Mouse (Mus musculus) heart, postnatal 0 days (tissue): Measurements from ENCODE around the gene Galnt17. TPM values are rescaled to one million over a fixed set of nuclear protein-coding genes. Genes with fewer than 3 reads are reported as not detected.

Experiments
- ATAC-seq: fragments of 200-750 bp; cut with Nextera tagmentation; 2 replicates; pipeline ENCODE4 v1.8.0; 2017; ENCODE audit warnings: low read depth, moderate number of reproducible peaks, moderate library complexity; ENCODE audit not compliant: insufficient read depth
- DNase-seq: peaks from one replicate; pipeline ENCODE4 v3.0.0-alpha.2; 2016; ENCODE audit warnings: low spot score
- H3K27ac ChIP-seq: fragments of 300-500 bp; sonication (generic); 2 replicates; pipeline ENCODE4 v1.5.1; 2014; ENCODE audit warnings: low read depth, mild to moderate bottlenecking
- H3K27me3 ChIP-seq: fragments of 300-500 bp; sonication (generic); 2 replicates; pipeline ENCODE4 v1.6.1; 2014; ENCODE audit warnings: low read length, mixed read lengths; ENCODE audit not compliant: control insufficient read depth, insufficient read depth
- H3K36me3 ChIP-seq: fragments of 300-500 bp; sonication (generic); replicated peaks from 2 replicates; pipeline ENCODE4 v1.6.1; 2014; ENCODE audit warnings: low read length, mixed read lengths; ENCODE audit not compliant: control insufficient read depth, insufficient read depth
- H3K4me1 ChIP-seq: fragments of 300-500 bp; sonication (generic); 2 replicates; pipeline ENCODE4 v1.6.1; 2014; ENCODE audit warnings: antibody characterized with exemption; ENCODE audit not compliant: control insufficient read depth, insufficient read depth
- H3K4me2 ChIP-seq: fragments of 300-500 bp; sonication (generic); 2 replicates; pipeline ENCODE4 v1.6.1; 2014; ENCODE audit warnings: low read depth, mild to moderate bottlenecking, low read length, moderate library complexity
- H3K4me3 ChIP-seq: fragments of 300-500 bp; sonication (generic); 2 replicates; pipeline ENCODE4 v1.5.1; 2014; ENCODE audit warnings: low read depth, low read length
- H3K9ac ChIP-seq: fragments of 300-500 bp; sonication (generic); replicated peaks from 2 replicates; pipeline ENCODE4 v1.6.1; 2014; ENCODE audit warnings: low read depth, low read length, mixed read lengths
- H3K9me3 ChIP-seq: fragments of 300-500 bp; sonication (generic); replicated peaks from 2 replicates; pipeline ENCODE4 v1.6.1; 2016; ENCODE audit warnings: low read length; ENCODE audit not compliant: control insufficient read depth
- CTCF ChIP-seq: IDR thresholded peaks from 2 replicates; pipeline ENCODE4 v1.5.1; 2016; ENCODE audit warnings: antibody characterized with exemption, control low read depth, low read depth
- EP300 ChIP-seq: IDR thresholded peaks from 2 replicates; pipeline ENCODE4 v1.6.1; 2016; ENCODE audit warnings: antibody characterized with exemption, low read depth
- WGBS: fragments of 180-500 bp; shearing (Covaris S2); extraction: QIAGEN DNeasy Blood & Tissue Kit; methylation state at CpG from one replicate; pipeline ENCODE4 v1.1.7; 2014; 5-methylcytosine and 5-hydroxymethylcytosine counted together
- polyA plus RNA-seq: library from polyadenylated mRNA; unstranded; fragments of >200 nt; fragmentation: Nextera tagmentation; extraction: Ambion mirVana; gene quantifications from 2 replicates; pipeline ENCODE4 v1.2.1, GENCODE M21; 2015
- total RNA-seq: library from RNA; depleted of rRNA; stranded (reverse); fragments of >200 nt; gene quantifications from 2 replicates; pipeline ENCODE4 v1.2.3, GENCODE M21; 2014; ENCODE audit warnings: low replicate concordance

Gene Galnt17
- total and polyA plus RNA-seq, 2 experiments from 2014 or later, result 0.30 to 3.2 TPM

DNA sequence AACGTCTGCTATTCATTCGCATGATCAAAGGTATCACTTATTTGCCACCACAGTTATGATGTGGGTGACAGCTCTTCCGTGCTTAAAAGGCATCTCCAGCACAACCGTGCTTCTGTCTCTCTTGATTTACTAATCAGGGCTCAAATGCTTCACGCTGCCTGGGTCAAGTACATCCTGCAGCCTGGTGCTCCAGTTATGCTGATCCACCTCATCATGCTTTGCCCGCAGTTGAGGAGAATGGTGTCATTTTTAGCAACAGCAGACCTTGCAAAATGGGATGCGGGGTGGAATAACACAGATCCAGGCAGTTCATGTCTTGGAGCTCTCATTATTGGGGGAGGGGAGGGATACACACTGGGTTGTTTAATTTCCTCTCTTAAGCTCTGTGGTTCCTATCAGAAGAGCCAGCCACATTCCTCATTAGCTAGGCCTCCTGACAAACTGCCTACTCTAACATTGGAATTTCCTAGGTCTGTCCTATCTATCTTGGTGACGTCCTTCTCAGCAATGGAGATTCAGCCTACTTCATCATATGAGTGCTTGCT is 187.9 kb downstream of the Galnt17 start:
- no peak for TF ChIP-seq EP300
- no peak for TF ChIP-seq CTCF
- 44% methylated on average over 8 of the region's 8 CpGs for WGBS
- 0 out of 2 replicates have a peak, but pooled peaks cover 9% of the 10 kb centered on the region for H3K4me1 ChIP-seq
- ATAC-seq, result no peak
- no peak overlapping the region for H3K4me2 ChIP-seq
- H3K9ac ChIP-seq, result no peak overlapping the region
- no peaks in the 10 kb centered on the region for H3K9me3 ChIP-seq
- no peaks in the 10 kb centered on the region for H3K36me3 ChIP-seq
- no peaks in the 10 kb centered on the region for H3K27me3 ChIP-seq
- H3K27ac ChIP-seq, result no peak overlapping the region
- no peak for DNase-seq
- H3K4me3 ChIP-seq, result no peak overlapping the region

DNA sequence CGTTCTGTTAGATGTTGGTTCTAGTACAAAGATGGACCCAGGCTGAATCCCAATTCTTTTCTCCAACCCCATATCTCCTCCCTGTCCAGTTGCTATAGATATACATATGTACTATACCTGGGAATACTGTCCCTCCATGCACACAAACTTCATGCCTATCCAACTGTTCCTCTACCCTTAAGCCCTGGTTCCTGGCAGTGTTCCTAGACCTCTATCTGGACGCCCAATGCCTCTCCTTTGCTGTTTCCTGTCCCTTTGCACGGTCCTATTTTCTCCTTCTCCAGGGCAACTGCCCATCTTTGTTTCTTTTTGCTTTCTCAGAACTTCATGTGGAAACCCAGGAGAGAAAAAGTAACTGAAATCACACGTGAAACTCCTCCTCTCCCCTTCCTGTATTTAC is 188.4 kb downstream of the Galnt17 start:
- no peak overlapping the region for H3K27ac ChIP-seq
- no peak overlapping the region for H3K9ac ChIP-seq
- ATAC-seq, result no peak
- H3K4me1 ChIP-seq, result 0 out of 2 replicates have a peak, but pooled peaks cover 9% of the 10 kb centered on the region
- H3K27me3 ChIP-seq, result no peaks in the 10 kb centered on the region
- no peaks in the 10 kb centered on the region for H3K9me3 ChIP-seq
- no peak for TF ChIP-seq EP300
- TF ChIP-seq CTCF, result no peak
- 35% methylated on average over 4 of the region's 4 CpGs for WGBS
- H3K4me2 ChIP-seq, result no peak overlapping the region
- DNase-seq, result no peak
- H3K36me3 ChIP-seq, result no peaks in the 10 kb centered on the region
- H3K4me3 ChIP-seq, result no peak overlapping the region

DNA sequence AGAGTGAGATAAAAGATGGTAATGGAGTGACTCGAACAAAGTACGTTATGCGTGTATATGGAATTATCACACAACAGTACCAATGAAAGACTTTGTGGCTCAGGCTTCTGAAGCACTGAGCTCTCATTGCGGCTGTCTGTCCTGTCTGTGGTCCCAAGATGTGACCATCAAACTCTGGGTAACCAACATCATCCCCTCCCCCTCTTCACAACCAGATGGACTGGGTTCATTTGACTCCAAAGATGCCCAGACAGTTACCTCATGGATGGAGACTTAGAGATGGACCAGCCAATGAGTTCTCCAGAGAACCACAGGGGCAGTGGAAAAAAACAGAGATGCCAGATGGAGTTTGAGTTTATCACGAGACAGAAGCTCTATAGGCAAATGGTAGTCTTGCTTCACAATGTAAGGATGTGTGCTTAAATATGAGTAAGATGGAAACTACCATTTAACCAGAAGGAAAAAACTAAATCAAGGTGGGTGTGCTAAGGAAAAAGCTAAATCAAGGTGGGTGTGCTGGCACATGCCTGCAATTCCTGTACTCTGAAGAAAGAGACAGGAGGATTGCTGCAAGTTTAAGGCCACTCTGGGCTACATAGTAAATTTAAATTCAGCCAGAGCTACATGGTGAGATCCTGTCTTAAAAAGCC is 190.8 kb downstream of the Galnt17 start:
- no peaks in the 10 kb centered on the region for H3K36me3 ChIP-seq
- H3K4me3 ChIP-seq, result no peak overlapping the region
- H3K4me1 ChIP-seq, result 0 out of 2 replicates have a peak, but pooled peaks cover 9% of the 10 kb centered on the region
- ATAC-seq, result no peak
- no peak overlapping the region for H3K9ac ChIP-seq
- H3K27ac ChIP-seq, result no peak overlapping the region
- H3K4me2 ChIP-seq, result no peak overlapping the region
- 86% methylated on average over 5 of the region's 5 CpGs for WGBS
- TF ChIP-seq CTCF (no peak), EP300 (no peak)
- no peaks in the 10 kb centered on the region for H3K9me3 ChIP-seq
- no peak for DNase-seq
- H3K27me3 ChIP-seq, result no peaks in the 10 kb centered on the region

DNA sequence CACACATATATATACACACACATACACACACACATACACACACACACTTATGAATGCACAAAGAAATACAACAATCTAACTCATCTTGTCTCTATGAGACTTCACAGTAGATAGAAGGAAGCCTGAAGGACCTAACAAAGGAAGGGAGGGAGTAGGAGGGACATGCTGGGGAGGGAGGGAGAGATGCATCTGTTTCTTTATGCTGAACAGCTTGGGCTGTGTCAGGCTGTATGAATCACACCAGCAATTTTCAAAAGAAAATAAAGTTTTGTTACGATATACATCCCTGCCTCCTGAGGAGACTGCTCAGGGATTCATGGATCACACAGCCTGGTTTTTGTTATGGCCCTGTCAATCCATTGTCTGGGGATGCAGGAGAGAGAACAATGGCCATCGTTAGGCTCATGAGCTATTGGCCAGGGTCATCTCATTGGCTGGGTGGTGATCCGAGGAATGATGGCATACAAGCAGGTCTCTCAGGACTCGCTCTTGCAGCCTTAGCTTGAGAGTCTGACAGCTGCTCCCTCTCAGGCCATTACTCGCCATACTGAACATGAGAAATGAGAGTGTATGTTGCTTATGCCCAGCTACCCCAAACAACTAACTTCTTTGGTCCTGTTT is 194.3 kb downstream of the Galnt17 start:
- no peaks in the 10 kb centered on the region for H3K27me3 ChIP-seq
- no peak for DNase-seq
- H3K4me1 ChIP-seq, result no peaks in the 10 kb centered on the region
- H3K9ac ChIP-seq, result no peak overlapping the region
- no peak overlapping the region for H3K27ac ChIP-seq
- H3K4me2 ChIP-seq, result no peak overlapping the region
- TF ChIP-seq CTCF (no peak), EP300 (no peak)
- 69% methylated on average over 5 of the region's 5 CpGs for WGBS
- ATAC-seq, result no peak
- H3K36me3 ChIP-seq, result no peaks in the 10 kb centered on the region
- 0 out of 2 replicates have a peak, but pooled peaks cover 3% of the 10 kb centered on the region for H3K9me3 ChIP-seq
- no peak overlapping the region for H3K4me3 ChIP-seq

DNA sequence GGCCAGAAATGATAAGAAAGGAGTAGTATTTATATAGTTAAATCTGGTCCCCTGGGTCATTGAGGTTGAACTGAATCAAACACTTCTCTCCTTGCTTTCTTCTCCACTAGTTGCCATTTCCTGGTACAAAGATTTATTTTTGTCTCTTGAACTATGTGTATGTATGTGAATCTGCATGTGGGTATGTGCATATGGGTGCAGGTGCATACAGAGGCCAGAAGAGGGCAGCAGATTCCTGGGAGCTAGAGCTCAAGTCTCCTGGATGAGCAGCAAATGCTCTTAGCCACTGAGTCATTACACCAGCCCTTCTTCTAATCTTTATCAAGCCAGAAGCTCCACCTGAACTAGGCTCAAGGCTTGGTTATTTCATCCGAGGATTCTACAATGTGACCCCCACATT is 201.1 kb downstream of the Galnt17 start:
- H3K9me3 ChIP-seq, result 0 out of 2 replicates have a peak, but pooled peaks cover 3% of the 10 kb centered on the region

More for the DNA sequence above, 201.1 kb downstream of the Galnt17 start:
- no peak overlapping the region for H3K9ac ChIP-seq
- ATAC-seq, result no peak
- no peak overlapping the region for H3K4me2 ChIP-seq
- no peak for TF ChIP-seq EP300
- no peak for TF ChIP-seq CTCF
- no peak for DNase-seq
- H3K36me3 ChIP-seq, result no peaks in the 10 kb centered on the region
- 77% methylated on average over 1 of the region's 1 CpGs for WGBS
- H3K27me3 ChIP-seq, result no peaks in the 10 kb centered on the region
- no peaks in the 10 kb centered on the region for H3K4me1 ChIP-seq
- H3K4me3 ChIP-seq, result no peak overlapping the region
- no peak overlapping the region for H3K27ac ChIP-seq
